Mouse (Mus musculus) MEL (cell line): Measurements from ENCODE around the gene Slc22a15. TPM values are rescaled to one million over a fixed set of nuclear protein-coding genes. Genes with fewer than 3 reads are reported as not detected.

Source experiments
- DNase-seq: peaks from one replicate; pipeline ENCODE4 v3.0.0; 2011; ENCODE audit warnings: low read depth, low spot score
- H3K27ac ChIP-seq: 2 replicates; pipeline ENCODE4 v1.5.1; 2012; ENCODE audit warnings: low read depth, mild to moderate bottlenecking, control low read depth, low read length, moderate library complexity; ENCODE audit not compliant: control insufficient read depth
- H3K27me3 ChIP-seq, 2 experiments: fragments of 150-350 bp in 1 of 2; sonication (generic) in 1 of 2; 2 replicates each; pipeline ENCODE4 v1.6.1; 2012; ENCODE audit warnings: low read length in 2 of 2, mild to moderate bottlenecking in 2 of 2, improper control_type of control experiment in 1 of 2, moderate library complexity in 1 of 2; ENCODE audit not compliant: insufficient read depth in 2 of 2, control insufficient read depth in 1 of 2
- H3K36me3 ChIP-seq, 2 experiments: 2 replicates each; pipeline ENCODE4 v1.6.1; 2012 to 2014; ENCODE audit warnings: low read length in 2 of 2, improper control_type of control experiment in 1 of 2, inconsistent platforms in 1 of 2, mild to moderate bottlenecking in 1 of 2; ENCODE audit not compliant: insufficient read depth in 2 of 2, control insufficient read depth in 1 of 2
- H3K4me1 ChIP-seq, 2 experiments: fragments of 150-350 bp in 1 of 2; sonication (generic) in 1 of 2; 2 replicates each; pipeline ENCODE4 v1.6.1; 2012; ENCODE audit warnings: low read length in 2 of 2, improper control_type of control experiment in 1 of 2, mild to moderate bottlenecking in 1 of 2; ENCODE audit not compliant: insufficient read depth in 2 of 2, control insufficient read depth in 1 of 2
- H3K4me3 ChIP-seq, 2 experiments: fragments of 150-350 bp in 1 of 2; sonication (generic) in 1 of 2; 2 replicates each; pipeline ENCODE4 v1.5.1; 2012; ENCODE audit warnings: low read depth in 2 of 2, low read length in 2 of 2, mild to moderate bottlenecking in 2 of 2, moderate library complexity in 2 of 2, control low read depth in 1 of 2, improper control_type of control experiment in 1 of 2; ENCODE audit not compliant: control insufficient read depth in 1 of 2, insufficient read depth in 1 of 2
- H3K79me2 ChIP-seq: 2 replicates; pipeline ENCODE4 v1.6.1; 2012; ENCODE audit warnings: mild to moderate bottlenecking, low read length, moderate library complexity; ENCODE audit not compliant: control insufficient read depth, poor library complexity, insufficient read depth
- H3K9ac ChIP-seq: 2 replicates; pipeline ENCODE4 v1.6.1; 2012; ENCODE audit warnings: low read depth, mild to moderate bottlenecking, control low read depth, low read length, moderate library complexity; ENCODE audit not compliant: control insufficient read depth, poor library complexity, severe bottlenecking
- H3K9me3 ChIP-seq: fragments of 150-350 bp; sonication (generic); replicated peaks from 2 replicates; pipeline ENCODE4 v1.6.1; 2012; ENCODE audit warnings: mild to moderate bottlenecking, low read length, improper control_type of control experiment, moderate library complexity; ENCODE audit not compliant: insufficient read depth
- BHLHE40 ChIP-seq: IDR thresholded peaks from 2 replicates; pipeline ENCODE4 v1.6.1; 2012; ENCODE audit warnings: low read depth, mild to moderate bottlenecking, inconsistent platforms, low read length, improper control_type of control experiment, borderline replicate concordance
- CHD1 ChIP-seq: IDR thresholded peaks from 2 replicates; pipeline ENCODE4 v1.6.1; 2012; ENCODE audit warnings: low read depth, mild to moderate bottlenecking, inconsistent platforms, low read length, improper control_type of control experiment
- CHD2 ChIP-seq: IDR thresholded peaks from 2 replicates; pipeline ENCODE4 v1.6.1; 2011; ENCODE audit warnings: low read length, improper control_type of control experiment
- E2F4 ChIP-seq: IDR thresholded peaks from 2 replicates; pipeline ENCODE4 v1.6.1; 2011; ENCODE audit warnings: low read depth, low read length, improper control_type of control experiment, borderline replicate concordance
- ELF1 ChIP-seq: IDR thresholded peaks from 2 replicates; pipeline ENCODE4 v1.6.1; 2014; ENCODE audit warnings: low read depth, mild to moderate bottlenecking, inconsistent platforms, low read length, improper control_type of control experiment, moderate library complexity
- EP300 ChIP-seq, 2 experiments: IDR thresholded peaks; 2 replicates each; pipeline ENCODE4 v1.6.1; 2011; ENCODE audit warnings: improper control_type of control experiment in 2 of 2, low read length in 2 of 2, low read depth in 1 of 2, mild to moderate bottlenecking in 1 of 2
- ETS1 ChIP-seq: IDR thresholded peaks from 2 replicates; pipeline ENCODE4 v1.6.1; 2012; ENCODE audit warnings: low read depth, mild to moderate bottlenecking, inconsistent platforms, low read length, improper control_type of control experiment, moderate library complexity
- GABPA ChIP-seq: IDR thresholded peaks from 2 replicates; pipeline ENCODE4 v1.6.1; 2012; ENCODE audit warnings: low read depth, mild to moderate bottlenecking, inconsistent platforms, low read length, improper control_type of control experiment, moderate library complexity
- HCFC1 ChIP-seq: IDR thresholded peaks from 2 replicates; pipeline ENCODE4 v1.6.1; 2012; ENCODE audit warnings: low read depth, mild to moderate bottlenecking, inconsistent platforms, low read length, improper control_type of control experiment, moderate library complexity
- MAFK ChIP-seq: IDR thresholded peaks from 2 replicates; pipeline ENCODE4 v1.6.1; 2011; ENCODE audit warnings: low read depth, mild to moderate bottlenecking, low read length, improper control_type of control experiment, borderline replicate concordance
- MAX ChIP-seq: IDR thresholded peaks from 2 replicates; pipeline ENCODE4 v1.6.1; 2011; ENCODE audit warnings: low read length, improper control_type of control experiment
- MYC ChIP-seq: IDR thresholded peaks from 2 replicates; pipeline ENCODE4 v1.6.1; 2011; ENCODE audit warnings: low read depth, mild to moderate bottlenecking, low read length, improper control_type of control experiment, moderate library complexity
- NELFE ChIP-seq: IDR thresholded peaks from 2 replicates; pipeline ENCODE4 v1.6.1; 2011; ENCODE audit warnings: low read depth, low read length, improper control_type of control experiment
- NRF1 ChIP-seq: IDR thresholded peaks from 2 replicates; pipeline ENCODE4 v1.6.1; 2014; ENCODE audit warnings: low read depth, mild to moderate bottlenecking, inconsistent platforms, low read length, improper control_type of control experiment, moderate library complexity; ENCODE audit not compliant: poor library complexity, insufficient read depth, severe bottlenecking
- POLR2AphosphoS2 ChIP-seq: IDR thresholded peaks from 2 replicates; pipeline ENCODE4 v1.6.1; 2011; ENCODE audit warnings: low read length, improper control_type of control experiment
- RAD21 ChIP-seq: IDR thresholded peaks from 2 replicates; pipeline ENCODE4 v1.6.1; 2011; ENCODE audit warnings: mild to moderate bottlenecking, low read depth, low read length, improper control_type of control experiment
- SIN3A ChIP-seq: IDR thresholded peaks from 2 replicates; pipeline ENCODE4 v1.6.1; 2012; ENCODE audit warnings: low read length, improper control_type of control experiment, inconsistent platforms
- SMC3 ChIP-seq: IDR thresholded peaks from 2 replicates; pipeline ENCODE4 v1.6.1; 2011; ENCODE audit warnings: low read depth, low read length, improper control_type of control experiment
- TBP ChIP-seq: IDR thresholded peaks from 2 replicates; pipeline ENCODE4 v1.8.0; 2011; ENCODE audit warnings: low read depth, low read length, improper control_type of control experiment
- TCF12 ChIP-seq: IDR thresholded peaks from 2 replicates; pipeline ENCODE4 v1.6.1; 2014; ENCODE audit warnings: low read depth, mild to moderate bottlenecking, inconsistent platforms, low read length, improper control_type of control experiment, moderate library complexity
- UBTF ChIP-seq: IDR thresholded peaks from 2 replicates; pipeline ENCODE4 v1.6.1; 2012; ENCODE audit warnings: low read depth, mild to moderate bottlenecking, inconsistent platforms, low read length, improper control_type of control experiment, moderate library complexity, borderline replicate concordance; ENCODE audit not compliant: insufficient read depth
- USF2 ChIP-seq, 2 experiments: IDR thresholded peaks; 2 replicates each; pipeline ENCODE4 v1.6.1; 2011 to 2012; ENCODE audit warnings: improper control_type of control experiment in 2 of 2, low read length in 2 of 2, borderline replicate concordance in 1 of 2, inconsistent platforms in 1 of 2, low read depth in 1 of 2, mild to moderate bottlenecking in 1 of 2; ENCODE audit not compliant: insufficient read depth in 1 of 2
- ZKSCAN1 ChIP-seq: IDR thresholded peaks from 2 replicates; pipeline ENCODE4 v1.6.1; 2012; ENCODE audit warnings: low read depth, mild to moderate bottlenecking, inconsistent platforms, low read length, improper control_type of control experiment, moderate library complexity
- ZNF384 ChIP-seq: IDR thresholded peaks from 2 replicates; pipeline ENCODE4 v1.6.1; 2012; ENCODE audit warnings: low read depth, mild to moderate bottlenecking, inconsistent platforms, low read length, improper control_type of control experiment
- polyA plus RNA-seq, 2 experiments: library from polyadenylated mRNA; stranded (reverse) in 1 of 2; unstranded in 1 of 2; fragments of >175 nt in 1 of 2; fragments of >200 nt in 1 of 2; gene quantifications; 2 replicates each; pipeline versions ENCODE4 v1.2.1 to v1.2.4; 2012; ENCODE audit warnings: low replicate concordance in 2 of 2, low read depth in 1 of 2; ENCODE audit not compliant: insufficient read length in 2 of 2, insufficient read depth in 1 of 2, missing spikeins in 1 of 2
- total RNA-seq: library from RNA; depleted of rRNA; stranded (reverse); fragments of 300-350 nt; gene quantifications from 2 replicates; pipeline ENCODE4 v1.2.3, GENCODE M21; 2012

Slc22a15 gene
- total and polyA plus RNA-seq, 3 experiments, result 2.2 to 7.9 TPM; not detected in 1

DNA sequence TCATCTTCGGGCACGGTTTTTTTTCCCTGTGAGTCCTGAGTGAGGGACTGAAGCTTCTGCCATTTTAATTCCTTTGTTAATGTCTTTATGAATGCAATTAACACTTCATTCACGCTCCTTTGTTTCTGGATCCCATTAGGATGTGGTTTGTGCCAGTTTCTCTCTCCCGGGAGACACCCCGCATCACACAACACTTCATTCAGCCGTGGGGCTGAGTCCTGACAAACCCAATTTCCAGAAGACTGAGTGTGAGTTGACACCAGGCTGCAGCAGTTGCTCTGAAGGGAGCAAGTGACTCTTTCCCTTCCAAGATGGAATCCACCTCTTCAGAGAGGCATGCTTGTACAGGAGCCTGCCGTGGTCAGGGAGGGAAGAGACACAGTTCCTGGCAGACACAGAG, 40.1 kb upstream of the Slc22a15 start:
- H3K79me2 ChIP-seq, result no peaks in the 10 kb centered on the region
- no peak overlapping the region for H3K4me3 ChIP-seq
- no peaks in the 10 kb centered on the region for H3K36me3 ChIP-seq
- H3K27ac ChIP-seq, result no peak overlapping the region
- H3K9me3 ChIP-seq, result no peaks in the 10 kb centered on the region
- TF ChIP-seq MYC, result no peak
- no peak for TF ChIP-seq NRF1
- no peak for TF ChIP-seq ELF1
- TF ChIP-seq UBTF, result no peak
- no peak for TF ChIP-seq E2F4
- TF ChIP-seq CHD1, result no peak
- no peak for TF ChIP-seq SIN3A
- TF ChIP-seq SMC3, result no peak
- no peak for TF ChIP-seq HCFC1
- TF ChIP-seq MAX, result no peak
- no peak for TF ChIP-seq POLR2AphosphoS2
- no peak for TF ChIP-seq ZNF384
- no peak for DNase-seq
- no peaks in the 10 kb centered on the region for H3K27me3 ChIP-seq
- no peak overlapping the region for H3K9ac ChIP-seq
- H3K4me1 ChIP-seq, result no peaks in the 10 kb centered on the region

- no peak for DNase-seq
- no peak overlapping the region for H3K27ac ChIP-seq
- H3K9ac ChIP-seq, result no peak overlapping the region
- H3K27me3 ChIP-seq, result no peaks in the 10 kb centered on the region
- H3K36me3 ChIP-seq, result no peaks in the 10 kb centered on the region
- H3K79me2 ChIP-seq, result no peaks in the 10 kb centered on the region
- no peaks in the 10 kb centered on the region for H3K9me3 ChIP-seq
- no peaks in the 10 kb centered on the region for H3K4me1 ChIP-seq
- TF ChIP-seq USF2 (IDR thresholded peaks at IDR 0.05; ENCODE audit: borderline replicate concordance in 1 of 2, insufficient read depth in 1 of 2, low read depth in 1 of 2, low read length in 2 of 2) (no peak), ZNF384 (no peak), MAFK (no peak), TBP (no peak), RAD21 (no peak), EP300 (IDR thresholded peaks at IDR 0.05; ENCODE audit: low read depth in 1 of 2, low read length in 2 of 2) (no peak), ZKSCAN1 (no peak), NELFE (no peak), CHD2 (no peak), GABPA (no peak), ETS1 (no peak), TCF12 (no peak), BHLHE40 (no peak)
- no peak overlapping the region for H3K4me3 ChIP-seq
These were observed 39.2 kb upstream of the Slc22a15 start for GRCm38 (mm10) chr3:101963501-101963900.
